Mouse (Mus musculus): ENCODE results near the gene Cyp11a1. TPM values are rescaled to one million over a fixed set of nuclear protein-coding genes. Genes with fewer than 3 reads are reported as not detected.

Gene Cyp11a1
- total RNA-seq, 1 experiment: 3.0 TPM

GRCm38 (mm10) chr9:58015856-58016255, 9.6 kb downstream of the Cyp11a1 start:
- no peak overlapping the region for H3K27ac ChIP-seq (ENCODE audit: insufficient read depth, low read depth, low read length, poor library complexity, severe bottlenecking)
- H3K9ac ChIP-seq (ENCODE audit: insufficient read depth, low read depth, low read length, poor library complexity, severe bottlenecking): no peak overlapping the region
- H3K4me3 ChIP-seq (ENCODE audit: insufficient read depth in 1 of 2, low read depth in 1 of 2, low read length in 2 of 2, poor library complexity in 1 of 2, severe bottlenecking in 1 of 2): no peak overlapping the region
- H3K4me1 ChIP-seq (ENCODE audit: control insufficient read depth in 2 of 2, insufficient read depth in 2 of 2, low read length in 2 of 2, poor library complexity in 1 of 2): peaks cover 16 to 21% of the 10 kb centered on the region in 2 experiments
- no peak for TF ChIP-seq MAFK (IDR thresholded peaks at IDR 0.05; ENCODE audit: insufficient read depth, low read depth, low read length)
- TF ChIP-seq ZNF384 (IDR thresholded peaks at IDR 0.05; ENCODE audit: low read depth, low read length): no peak
- TF ChIP-seq CHD2 (IDR thresholded peaks at IDR 0.05; ENCODE audit: low read depth, low read length): no peak
- H3K9me3 ChIP-seq (ENCODE audit: control insufficient read depth, insufficient read depth, low read depth, low read length): no peaks in the 10 kb centered on the region
- H3K36me3 ChIP-seq (ENCODE audit: control insufficient read depth, insufficient read depth, low read length, poor library complexity, severe bottlenecking): no peaks in the 10 kb centered on the region
- no peak for DNase-seq (ENCODE audit: low read depth, low spot score)
- in situ Hi-C loops (cut with MboI; ENCODE audit: low sequenced_read_pairs in 2 of 2, unreplicated experiment in 2 of 2): no loop called here

- H3K9ac ChIP-seq (ENCODE audit: insufficient read depth, low read depth, low read length, poor library complexity, severe bottlenecking): no peak overlapping the region
- no peaks in the 10 kb centered on the region for H3K9me3 ChIP-seq (ENCODE audit: control insufficient read depth, insufficient read depth, low read depth, low read length)
- TF ChIP-seq MAFK (IDR thresholded peaks at IDR 0.05; ENCODE audit: insufficient read depth, low read depth, low read length): no peak
- no peak for TF ChIP-seq CHD2 (IDR thresholded peaks at IDR 0.05; ENCODE audit: low read depth, low read length)
- no peak for TF ChIP-seq HCFC1 (IDR thresholded peaks at IDR 0.05; ENCODE audit: borderline replicate concordance, insufficient read depth, low read length)
- no peak for TF ChIP-seq ZC3H11A (IDR thresholded peaks at IDR 0.05; ENCODE audit: borderline replicate concordance, low read depth, low read length)
- TF ChIP-seq ZNF384 (IDR thresholded peaks at IDR 0.05; ENCODE audit: low read depth, low read length): no peak
- no peak for DNase-seq (ENCODE audit: low read depth, low spot score)
- peaks cover 10 to 14% of the 10 kb centered on the region in 2 experiments for H3K4me1 ChIP-seq (ENCODE audit: control insufficient read depth in 2 of 2, insufficient read depth in 2 of 2, low read length in 2 of 2, poor library complexity in 1 of 2)
- no peaks in the 10 kb centered on the region for H3K36me3 ChIP-seq (ENCODE audit: control insufficient read depth, insufficient read depth, low read length, poor library complexity, severe bottlenecking)
- H3K27ac ChIP-seq (ENCODE audit: insufficient read depth, low read depth, low read length, poor library complexity, severe bottlenecking): no peak overlapping the region
- in situ Hi-C loops (cut with MboI; ENCODE audit: low sequenced_read_pairs in 2 of 2, unreplicated experiment in 2 of 2): no loop called here
- H3K4me3 ChIP-seq (ENCODE audit: insufficient read depth in 1 of 2, low read depth in 1 of 2, low read length in 2 of 2, poor library complexity in 1 of 2, severe bottlenecking in 1 of 2): no peak overlapping the region
Observed at GRCm38 (mm10) chr9:58016962-58017361, 10.8 kb downstream of the Cyp11a1 start.

DNA sequence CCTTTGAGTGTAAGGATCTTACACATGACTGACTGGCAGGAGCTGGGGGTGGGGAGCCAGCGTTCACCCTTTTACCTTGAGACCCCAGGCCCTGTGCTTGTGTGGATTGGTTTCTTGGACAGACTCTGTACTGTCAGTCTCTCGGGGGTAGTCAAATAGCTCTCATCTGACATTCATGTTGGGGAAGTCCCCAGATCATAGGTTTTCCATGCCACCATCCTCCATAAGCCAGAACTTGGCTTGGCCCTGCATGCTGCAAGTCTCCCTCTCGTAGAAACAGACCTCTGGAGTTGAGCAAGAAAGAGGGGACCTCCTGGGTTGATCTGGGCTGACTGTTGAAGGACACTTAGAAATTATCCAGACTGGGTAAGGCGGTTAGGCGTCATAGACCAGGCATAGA, 12.2 kb downstream of the Cyp11a1 start:
- DNase-seq (ENCODE audit: low read depth, low spot score): no peak
- no peak for TF ChIP-seq HCFC1 (IDR thresholded peaks at IDR 0.05; ENCODE audit: borderline replicate concordance, insufficient read depth, low read length)
- TF ChIP-seq CHD2 (IDR thresholded peaks at IDR 0.05; ENCODE audit: low read depth, low read length): no peak
- no peak for TF ChIP-seq ZC3H11A (IDR thresholded peaks at IDR 0.05; ENCODE audit: borderline replicate concordance, low read depth, low read length)
- no peak for TF ChIP-seq ZNF384 (IDR thresholded peaks at IDR 0.05; ENCODE audit: low read depth, low read length)
- no peak for TF ChIP-seq MAFK (IDR thresholded peaks at IDR 0.05; ENCODE audit: insufficient read depth, low read depth, low read length)
- Histone ChIP-seq H3K9ac (ENCODE audit: insufficient read depth, low read depth, low read length, poor library complexity, severe bottlenecking) (no peak overlapping the region), H3K4me1 (ENCODE audit: control insufficient read depth in 2 of 2, insufficient read depth in 2 of 2, low read length in 2 of 2, poor library complexity in 1 of 2) (peaks cover 3 to 4% of the 10 kb centered on the region in 2 experiments), H3K9me3 (ENCODE audit: control insufficient read depth, insufficient read depth, low read depth, low read length) (no peaks in the 10 kb centered on the region), H3K4me3 (ENCODE audit: insufficient read depth in 1 of 2, low read depth in 1 of 2, low read length in 2 of 2, poor library complexity in 1 of 2, severe bottlenecking in 1 of 2) (no peak overlapping the region), H3K27ac (ENCODE audit: insufficient read depth, low read depth, low read length, poor library complexity, severe bottlenecking) (no peak overlapping the region), H3K36me3 (ENCODE audit: control insufficient read depth, insufficient read depth, low read length, poor library complexity, severe bottlenecking) (no peaks in the 10 kb centered on the region)
- in situ Hi-C loops (cut with MboI; ENCODE audit: low sequenced_read_pairs in 2 of 2, unreplicated experiment in 2 of 2): no loop called here

GRCm38 (mm10) chr9:58025995-58026394, 19.8 kb downstream of the Cyp11a1 start:
- TF ChIP-seq MAFK (IDR thresholded peaks at IDR 0.05; ENCODE audit: insufficient read depth, low read depth, low read length) (no peak), ZC3H11A (IDR thresholded peaks at IDR 0.05; ENCODE audit: borderline replicate concordance, low read depth, low read length) (no peak), HCFC1 (IDR thresholded peaks at IDR 0.05; ENCODE audit: borderline replicate concordance, insufficient read depth, low read length) (no peak), CHD2 (IDR thresholded peaks at IDR 0.05; ENCODE audit: low read depth, low read length) (no peak), ZNF384 (IDR thresholded peaks at IDR 0.05; ENCODE audit: low read depth, low read length) (no peak)
- in situ Hi-C loops (cut with MboI; ENCODE audit: low sequenced_read_pairs in 2 of 2, unreplicated experiment in 2 of 2): no loop called here
- H3K4me1 ChIP-seq (ENCODE audit: control insufficient read depth in 2 of 2, insufficient read depth in 2 of 2, low read length in 2 of 2, poor library complexity in 1 of 2): no peaks in the 10 kb centered on the region
- no peak overlapping the region for H3K4me3 ChIP-seq (ENCODE audit: insufficient read depth in 1 of 2, low read depth in 1 of 2, low read length in 2 of 2, poor library complexity in 1 of 2, severe bottlenecking in 1 of 2)
- no peaks in the 10 kb centered on the region for H3K36me3 ChIP-seq (ENCODE audit: control insufficient read depth, insufficient read depth, low read length, poor library complexity, severe bottlenecking)
- no peak overlapping the region for H3K27ac ChIP-seq (ENCODE audit: insufficient read depth, low read depth, low read length, poor library complexity, severe bottlenecking)
- no peak overlapping the region for H3K9ac ChIP-seq (ENCODE audit: insufficient read depth, low read depth, low read length, poor library complexity, severe bottlenecking)
- H3K9me3 ChIP-seq (ENCODE audit: control insufficient read depth, insufficient read depth, low read depth, low read length): no peaks in the 10 kb centered on the region
- no peak for DNase-seq (ENCODE audit: low read depth, low spot score)

Data from ES-E14 (cell line).